Mouse (Mus musculus) spleen, adult 18-20 months (tissue): ENCODE data around the gene D130043K22Rik.
"Not testable (repeated sequence)": the region's sequence is repeated elsewhere in the genome, so short reads cannot be mapped to it uniquely, and the experiment has no call there.

Experiments
- DNase-seq, 2 experiments: peaks; one replicate each; pipeline ENCODE4 v3.0.0; 2022; ENCODE audit warnings: mixed read lengths in 2 of 2

Gene D130043K22Rik

GRCm38 (mm10) chr13:24832131-24832810 is 12.7 kb upstream of the D130043K22Rik start:
- no peak for DNase-seq

GRCm38 (mm10) chr13:24832811-24833155 is 12.2 kb upstream of the D130043K22Rik start:
- DNase-seq = no peak

GRCm38 (mm10) chr13:24837765-24838164 is 7.2 kb upstream of the D130043K22Rik start:
- not testable (repeated sequence) for DNase-seq

- DNase-seq = no peak
Measured at GRCm38 (mm10) chr13:24839831-24840230, 5.1 kb upstream of the D130043K22Rik start.

GRCm38 (mm10) chr13:24841702-24842101 is 3.2 kb upstream of the D130043K22Rik start:
- DNase-seq = no peak

DNA sequence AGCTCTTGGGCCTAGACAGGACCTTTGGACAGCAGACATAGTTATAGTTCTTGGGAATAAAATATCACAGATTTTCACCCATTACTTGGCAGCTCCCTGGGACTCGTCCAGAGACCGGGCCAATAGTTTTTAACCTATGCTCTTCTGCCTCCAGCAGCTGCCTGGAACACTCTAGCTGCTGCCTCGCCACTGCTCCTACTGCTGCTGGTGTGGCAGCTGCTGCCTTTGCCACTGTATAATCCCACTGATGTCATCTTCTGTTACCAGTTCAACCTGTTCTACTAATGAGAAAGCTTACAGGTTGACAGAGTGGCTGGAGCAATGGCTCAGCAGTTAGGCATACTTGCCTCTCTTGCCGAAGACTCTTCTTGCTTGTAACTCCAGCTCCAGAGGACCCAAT is 4.4 kb downstream of the D130043K22Rik start:
- no peak for DNase-seq

- DNase-seq = no peak
Measured at GRCm38 (mm10) chr13:24851989-24852388, 7.1 kb downstream of the D130043K22Rik start.

GRCm38 (mm10) chr13:24852570-24852969 is 7.6 kb downstream of the D130043K22Rik start:
- DNase-seq = no peak

DNA sequence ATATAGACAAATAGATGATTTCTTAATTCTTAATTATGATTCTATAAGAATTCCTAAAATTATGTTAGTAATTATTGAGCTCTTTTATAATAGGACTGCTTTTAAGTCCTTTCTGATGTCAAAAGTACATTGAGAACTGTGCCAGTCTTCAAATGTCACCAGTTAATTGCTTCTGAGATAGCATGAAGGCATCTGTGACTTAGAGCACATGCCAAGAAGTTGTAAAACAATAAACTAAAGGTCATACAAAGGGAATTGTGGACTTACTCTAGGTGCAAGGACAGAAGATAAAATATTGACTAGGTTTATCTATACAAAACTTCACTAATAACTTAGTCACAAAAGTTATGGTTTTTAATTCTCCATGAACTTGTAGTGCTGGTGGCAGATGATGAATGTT is 14.2 kb downstream of the D130043K22Rik start:
- no peak for DNase-seq

GRCm38 (mm10) chr13:24861084-24861483 is 16.1 kb downstream of the D130043K22Rik start:
- no peak for DNase-seq

DNA sequence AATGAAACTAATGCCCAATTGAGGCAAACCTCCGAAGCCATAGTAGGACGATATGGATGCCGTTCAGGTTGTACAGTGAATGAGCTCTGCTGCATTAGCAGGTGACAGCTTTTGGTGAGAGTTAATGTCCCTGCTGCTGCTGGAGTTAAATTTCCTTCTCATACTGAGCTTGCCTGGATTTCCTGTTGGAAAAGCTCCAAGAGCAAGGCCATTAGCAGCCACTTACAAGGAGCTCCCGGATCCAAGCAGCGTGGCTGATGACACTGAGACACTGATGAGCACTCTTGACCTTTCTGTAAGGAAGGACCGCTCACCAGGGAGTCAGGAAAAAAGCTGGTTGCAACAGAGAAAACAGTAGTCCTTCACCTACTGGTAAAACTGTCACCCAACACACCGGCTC is 17.1 kb downstream of the D130043K22Rik start:
- no peak for DNase-seq

DNA sequence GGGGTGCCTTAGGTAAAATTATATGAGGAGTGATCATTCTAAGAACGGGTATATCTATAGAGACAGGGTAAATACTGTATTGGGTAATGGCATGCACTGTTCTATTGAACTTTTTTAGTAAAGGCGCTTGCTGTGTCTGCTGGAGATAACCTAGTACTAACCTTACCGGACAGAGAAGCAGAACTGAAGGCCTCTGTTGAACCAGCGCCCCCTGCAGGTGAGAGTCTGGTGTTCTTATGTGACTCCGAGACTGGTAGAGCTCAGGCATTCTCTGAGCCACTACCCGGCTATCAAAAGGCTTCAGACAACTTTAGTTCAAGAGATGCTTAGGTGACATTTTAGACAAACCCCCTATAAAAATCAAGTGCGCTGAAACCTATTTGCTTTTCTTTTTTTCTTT is 17.6 kb downstream of the D130043K22Rik start:
- DNase-seq = peak; percentile 18 to 63

DNA sequence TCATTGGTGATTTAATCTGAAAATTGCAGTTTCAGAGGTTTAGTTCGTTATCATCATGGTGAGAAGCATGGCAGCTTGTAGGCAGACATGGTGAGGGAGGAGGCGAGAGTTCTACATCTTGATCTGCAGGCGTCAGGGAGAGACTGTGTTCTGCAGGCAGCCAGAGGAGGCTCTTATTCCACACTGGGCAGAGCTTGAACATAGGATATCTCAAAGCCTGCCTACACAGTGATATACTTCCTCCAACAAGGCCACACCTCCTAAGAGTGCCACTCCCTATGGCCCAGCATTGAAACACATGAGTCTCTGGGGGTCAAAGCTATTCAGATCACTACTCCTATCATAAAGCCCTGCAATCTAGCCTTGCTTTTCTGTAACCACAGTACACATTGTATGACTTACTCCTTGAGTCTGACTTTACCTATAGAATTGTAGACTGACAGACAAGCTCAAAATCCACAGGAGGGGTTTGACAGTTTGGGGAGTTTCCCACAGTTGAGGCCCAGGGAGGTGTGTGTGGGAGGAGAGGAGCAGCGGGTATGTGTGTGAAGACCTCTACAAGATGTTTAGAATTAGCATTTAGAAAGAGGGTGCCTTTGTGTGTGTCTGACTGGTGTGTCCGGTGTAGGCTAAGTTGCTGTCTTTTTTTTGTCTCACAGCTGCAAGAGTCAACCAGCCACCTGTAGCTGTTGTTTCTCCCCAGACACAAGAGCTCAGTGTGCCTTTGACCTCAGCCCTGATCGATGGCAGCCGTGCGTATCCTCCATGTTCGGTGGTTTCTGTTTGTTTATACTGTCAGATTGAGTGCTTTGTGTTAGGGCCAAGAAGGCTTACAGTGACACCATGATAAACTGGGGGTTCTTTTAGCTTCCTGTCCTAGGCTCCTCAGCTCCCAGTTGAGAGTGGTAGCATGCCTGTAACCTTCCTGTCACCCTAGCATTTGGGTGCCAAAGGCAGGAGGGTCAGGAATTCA is 21.8 kb downstream of the D130043K22Rik start:
- DNase-seq = no peak

- DNase-seq = no peak
Measured at GRCm38 (mm10) chr13:24867789-24868188, 22.9 kb downstream of the D130043K22Rik start.

DNA sequence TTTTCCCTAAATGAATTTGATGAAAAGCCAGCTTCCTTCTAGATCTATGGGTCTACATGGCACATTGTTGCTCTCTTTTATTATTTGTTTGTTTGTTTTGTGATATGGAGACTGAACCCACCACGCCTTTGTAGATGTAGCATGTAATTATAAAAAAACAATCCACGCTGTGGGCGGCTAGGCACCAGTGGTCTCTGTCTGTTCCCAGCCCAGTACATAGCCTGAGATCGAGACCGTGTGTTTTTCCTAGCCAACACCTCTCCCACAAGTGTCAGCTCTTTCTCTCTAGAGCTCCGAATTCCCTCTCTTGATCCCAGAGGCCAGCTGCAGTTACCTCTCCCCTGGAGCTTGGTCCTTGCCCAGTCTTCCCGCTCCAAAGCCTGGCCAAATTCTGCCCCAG is 23.3 kb downstream of the D130043K22Rik start:
- no peak for DNase-seq

- no peak for DNase-seq
Measured at GRCm38 (mm10) chr13:24879359-24880040, 34.6 kb downstream of the D130043K22Rik start.

DNA sequence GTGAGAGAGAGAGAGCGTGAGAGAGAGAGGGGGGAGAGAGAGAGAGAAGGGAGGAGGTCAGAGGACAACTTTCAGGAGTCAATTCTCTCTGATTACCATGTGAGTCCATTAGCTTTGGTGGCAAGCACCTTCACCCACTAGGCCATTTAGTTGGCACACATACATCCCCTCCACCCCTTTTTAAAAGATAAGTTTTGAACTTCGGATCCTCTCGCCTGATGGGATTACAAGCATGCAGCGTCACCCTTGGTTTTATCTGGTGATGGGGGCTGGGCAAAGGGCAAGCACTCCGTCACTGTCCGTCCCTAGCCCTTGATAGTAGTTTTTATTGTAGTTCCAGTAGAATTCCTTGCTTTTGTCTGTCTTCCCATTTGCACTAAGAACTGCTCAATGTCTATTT is 35.3 kb downstream of the D130043K22Rik start:
- DNase-seq = no peak

- DNase-seq = no peak
Measured at GRCm38 (mm10) chr13:24880704-24881103, 35.8 kb downstream of the D130043K22Rik start.

- no peak for DNase-seq
Measured at GRCm38 (mm10) chr13:24882411-24882810, 37.5 kb downstream of the D130043K22Rik start.

GRCm38 (mm10) chr13:24889554-24889953 is 44.6 kb downstream of the D130043K22Rik start:
- no peak for DNase-seq

GRCm38 (mm10) chr13:24892516-24892915 is 47.6 kb downstream of the D130043K22Rik start:
- DNase-seq = no peak

DNA sequence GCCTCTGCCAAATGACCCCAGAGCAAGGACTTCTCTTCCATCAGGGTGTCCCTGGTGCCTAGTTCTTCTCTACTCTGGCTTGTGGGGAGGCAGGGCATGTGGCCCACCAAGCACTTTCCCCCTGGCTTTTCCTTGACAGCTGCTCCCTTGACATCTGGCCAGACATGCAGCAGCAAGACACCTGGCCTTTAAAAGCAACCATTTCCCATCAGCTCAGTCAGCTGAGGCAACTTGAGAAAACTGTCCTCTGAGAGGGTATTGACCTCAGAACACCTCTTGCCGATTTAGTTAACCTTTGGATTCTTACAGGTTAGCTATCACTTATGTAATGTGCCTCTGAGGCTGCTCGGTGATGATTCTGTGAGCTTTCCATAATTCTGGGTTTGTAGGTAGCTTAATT is 48.9 kb downstream of the D130043K22Rik start:
- DNase-seq = no peak

DNA sequence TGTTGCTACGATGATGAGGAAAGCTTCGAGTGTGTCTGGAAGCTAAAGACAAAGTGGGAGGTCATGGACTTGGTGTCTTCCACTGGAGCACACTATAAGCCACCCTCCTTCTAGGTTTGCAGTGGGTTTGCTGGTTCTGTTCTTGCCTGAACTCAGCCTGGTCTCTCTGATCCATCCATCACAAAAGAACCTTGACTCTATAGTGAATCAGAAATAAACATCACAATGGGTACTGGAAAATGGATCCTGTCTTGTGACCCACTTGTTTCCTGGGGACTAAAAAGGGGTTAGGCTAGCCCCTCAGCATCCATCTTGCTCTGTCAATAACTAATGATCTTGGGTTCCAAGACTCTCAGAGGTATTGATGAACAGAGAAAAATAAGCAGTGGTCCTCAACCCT is 57.0 kb downstream of the D130043K22Rik start:
- DNase-seq = no peak
